Mouse (Mus musculus) heart, adult 2 months (tissue): ENCODE measurements around the gene Tbccd1.

Source experiments
- CTCF ChIP-seq: fragments of 200-600 bp; IDR thresholded peaks from 2 replicates; pipeline ENCODE4 v1.8.1; 2022; ENCODE audit warnings: antibody characterized with exemption, mild to moderate bottlenecking, moderate library complexity
- EP300 ChIP-seq: fragments of 200-500 bp; IDR thresholded peaks from 2 replicates; pipeline ENCODE4 v1.6.1; 2011; ENCODE audit warnings: low read depth, low read length, control low read depth; ENCODE audit not compliant: insufficient read depth

GRCm38 (mm10) chr16:22842871-22843270, 14.6 kb downstream of the Tbccd1 start:
- TF ChIP-seq EP300 (no peak), CTCF (no peak)
